Mouse (Mus musculus) bone marrow macrophage, adult 2 months (primary cell): ENCODE measurements around the gene Plekhh1.

Source experiments
- CTCF ChIP-seq: IDR thresholded peaks from 2 replicates; pipeline ENCODE4 v1.5.1; 2012; ENCODE audit warnings: low read depth, mild to moderate bottlenecking, low read length, moderate library complexity
- POLR2A ChIP-seq: IDR thresholded peaks from 2 replicates; pipeline ENCODE4 v1.6.1; 2012; ENCODE audit warnings: mild to moderate bottlenecking, low read depth, low read length, borderline replicate concordance

DNA sequence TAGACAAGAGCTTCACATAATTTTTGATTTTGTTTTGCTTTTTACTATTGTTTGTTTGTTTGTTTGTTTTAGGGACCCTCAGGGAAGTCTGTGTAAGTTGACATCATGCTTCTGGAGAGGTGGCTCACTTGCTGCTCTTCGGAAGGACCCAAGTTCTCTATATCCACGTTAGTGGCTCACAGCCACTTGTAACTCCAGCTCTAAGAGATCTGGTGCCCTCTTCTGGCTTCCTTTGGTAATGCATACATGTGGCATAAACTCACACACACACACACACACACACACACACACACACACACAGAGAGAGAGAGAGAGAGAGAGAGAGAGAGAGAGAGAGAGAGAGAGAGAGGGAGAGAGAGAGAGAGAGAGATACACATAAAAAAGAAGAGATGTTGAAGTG, 75.6 kb downstream of the Plekhh1 start:
- TF ChIP-seq CTCF: no peak
- no peak for TF ChIP-seq POLR2A
